Mouse (Mus musculus) adipocyte (in vitro differentiated cells): ENCODE measurements around the gene Eef1akmt2.
A peak's percentile ranks its signal among the peaks of the same experiment; 100 is the strongest.

Experiments
- DNase-seq: peaks from one replicate; pipeline ENCODE4 v3.0.0-alpha.2; 2016; ENCODE audit warnings: low spot score

Eef1akmt2 gene

DNA sequence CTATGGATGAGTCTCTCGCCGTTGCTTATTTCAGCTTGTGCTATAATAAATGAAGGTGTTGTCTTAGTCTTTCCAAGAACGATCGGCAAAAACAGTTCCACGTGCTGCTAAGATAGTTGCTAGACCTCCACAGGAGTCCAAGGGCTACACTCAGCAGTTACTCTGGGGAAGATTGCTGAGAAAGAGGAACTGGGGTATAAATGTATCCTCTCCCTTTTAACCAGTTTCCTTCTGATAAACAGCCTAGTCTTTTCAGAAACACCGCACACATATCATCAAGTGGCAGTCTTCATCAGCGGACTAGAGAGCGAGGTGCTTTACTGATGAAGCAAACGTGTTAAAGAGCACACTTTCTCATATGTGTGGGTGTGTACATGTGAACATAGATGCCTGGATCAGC lies 13.8 kb upstream of the Eef1akmt2 start:
- DNase-seq = no peak

DNA sequence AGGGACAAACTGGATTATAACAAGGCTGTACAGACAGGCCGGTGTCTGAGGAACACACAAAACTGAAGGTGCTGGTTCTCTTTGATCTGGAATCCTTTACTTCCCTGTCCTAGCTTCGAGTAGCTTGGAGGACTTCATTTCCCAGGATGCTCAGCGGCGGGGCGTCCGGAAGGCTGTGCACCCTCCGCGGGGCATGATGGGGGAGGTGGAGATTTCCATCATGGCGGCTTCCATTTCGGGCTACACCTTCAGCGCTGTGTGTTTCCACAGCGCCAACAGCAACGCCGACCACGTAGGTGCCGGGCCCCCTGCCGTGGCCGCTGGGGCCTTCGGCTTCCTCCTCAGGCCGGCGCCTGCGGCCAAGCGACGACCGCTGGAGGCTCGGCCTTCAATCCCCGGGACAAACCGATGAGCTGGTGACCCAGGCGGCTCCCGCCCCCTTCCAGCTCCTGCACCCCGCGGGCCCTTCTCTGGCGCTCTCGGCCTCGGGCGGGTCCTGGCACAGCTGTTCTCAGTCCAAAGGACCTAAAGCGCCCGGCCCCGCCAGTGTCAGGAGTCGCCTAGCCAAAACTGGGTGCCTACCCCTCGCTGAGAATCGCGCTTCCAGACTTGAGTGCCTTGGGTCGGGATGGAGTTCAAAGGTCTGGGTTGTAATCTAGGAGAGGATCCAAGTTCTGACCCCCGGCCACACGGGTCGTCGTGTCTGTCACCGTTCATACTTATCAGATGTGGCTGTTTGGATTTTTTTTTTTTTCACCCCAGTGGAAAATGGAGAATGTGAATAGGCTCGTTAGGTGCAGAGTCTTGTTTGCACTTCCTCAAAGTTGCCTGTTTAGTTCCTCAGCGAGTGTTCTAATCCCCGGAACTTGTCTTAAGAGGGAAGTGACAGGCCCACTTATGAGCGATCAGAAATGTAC lies 6.8 kb upstream of the Eef1akmt2 start, which contains the start of gene Abraxas2:
TSS of gene Abraxas2 (plus strand) at position 184 of the 917 bp plus-strand sequence.
- peak; percentile 78 for DNase-seq

DNA sequence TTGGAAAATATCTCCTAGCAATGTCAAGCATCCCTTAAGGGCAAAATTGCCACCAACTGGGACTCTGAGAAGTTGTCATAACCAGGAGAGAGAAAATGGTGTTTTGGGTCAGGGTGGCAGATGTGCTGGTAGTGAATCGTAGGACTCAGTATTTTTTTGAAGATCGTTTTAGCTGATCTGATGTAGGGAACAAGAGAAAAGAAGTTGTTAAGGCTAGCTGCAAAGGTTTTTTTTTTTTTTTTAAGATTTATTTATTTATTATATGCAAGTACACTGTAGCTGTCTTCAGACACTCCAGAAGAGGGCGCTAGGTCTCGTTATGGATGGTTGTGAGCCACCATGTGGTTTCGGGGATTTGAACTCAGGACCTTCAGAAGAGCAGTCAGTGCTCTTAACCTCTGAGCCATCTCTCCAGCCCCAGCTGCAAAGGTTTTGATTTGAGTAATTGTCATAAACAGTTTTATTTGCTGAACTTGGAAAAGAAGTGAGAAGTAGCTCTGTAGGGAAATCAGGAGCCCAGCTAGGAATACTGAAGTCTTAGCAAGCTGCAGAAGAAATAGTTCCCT lies 5.7 kb upstream of the Eef1akmt2 start:
- peak; percentile 35 for DNase-seq

DNA sequence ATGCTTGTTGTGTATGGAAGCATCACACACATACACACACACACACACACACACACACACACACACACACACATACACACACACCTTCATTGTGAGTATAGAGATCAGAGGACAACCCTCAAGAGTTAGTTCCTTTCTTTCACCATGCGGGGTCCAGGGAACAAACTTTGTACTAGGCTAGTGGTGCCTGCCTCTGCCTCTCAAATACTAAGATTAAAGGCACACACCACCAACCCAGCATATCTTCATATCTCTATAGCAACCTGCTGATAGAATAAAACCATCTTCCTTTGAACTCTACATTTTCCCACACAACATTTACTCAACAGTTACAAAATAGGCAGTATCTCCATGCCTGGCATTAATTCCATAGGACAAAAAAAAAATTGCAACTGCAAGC lies 3.6 kb upstream of the Eef1akmt2 start:
- DNase-seq = no peak

DNA sequence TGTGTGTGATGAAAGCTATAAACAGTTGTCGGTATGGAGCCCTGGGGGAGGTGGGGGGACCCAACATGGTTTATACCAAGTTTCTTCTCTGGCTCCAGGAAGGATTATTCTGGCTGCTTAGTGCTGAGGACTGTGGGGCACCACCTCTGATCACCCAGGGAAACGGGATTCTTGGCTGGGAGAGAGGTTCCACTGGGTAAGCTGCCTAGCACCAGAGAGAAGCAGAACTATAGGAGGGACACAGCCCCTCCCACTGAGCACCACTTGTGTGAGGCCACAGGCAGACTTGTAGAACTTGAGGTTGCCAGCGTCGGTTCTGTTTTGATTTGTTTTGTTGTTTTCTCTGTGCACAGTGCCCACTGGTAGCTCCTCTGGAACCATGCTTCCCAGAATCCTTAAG lies 1.5 kb upstream of the Eef1akmt2 start:
- DNase-seq = no peak

DNA sequence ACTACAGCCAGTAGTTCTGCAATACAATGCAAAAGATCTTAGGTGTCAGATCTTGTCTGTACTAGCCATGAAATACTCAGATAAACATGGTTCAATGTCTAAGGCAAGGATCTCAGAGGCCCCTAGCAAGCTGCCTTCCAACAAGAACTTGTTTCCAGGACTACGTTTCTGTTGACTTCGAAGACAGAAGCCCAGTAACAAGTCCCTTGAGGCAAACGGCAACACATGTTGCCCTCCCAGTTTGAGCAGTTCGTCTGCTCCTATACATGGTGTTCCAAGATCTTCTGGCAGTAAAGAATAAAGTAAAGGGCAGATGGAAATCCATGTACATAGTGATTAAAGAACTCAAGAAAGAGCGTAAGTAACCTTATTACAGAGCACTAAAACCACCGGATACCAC lies 888 bp upstream of the Eef1akmt2 start:
- no peak for DNase-seq

DNA sequence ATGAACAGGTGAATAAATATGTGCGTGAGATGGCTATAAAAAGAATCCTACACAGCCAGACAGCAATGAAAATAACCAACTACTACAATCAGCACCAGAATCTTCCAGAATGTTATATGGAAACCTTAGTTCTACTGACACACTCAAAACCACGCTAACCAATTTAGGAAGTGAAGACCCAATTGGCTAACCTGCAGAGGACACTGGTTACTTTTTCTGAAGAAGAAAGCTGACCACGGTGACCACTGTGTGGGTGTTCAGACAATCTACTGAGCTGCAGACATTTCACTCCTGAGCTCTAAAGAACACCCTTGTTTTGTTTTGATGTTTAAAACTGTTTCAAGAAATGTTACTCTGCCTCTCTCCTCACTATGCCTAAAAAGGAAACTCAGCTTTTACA lies 9.3 kb downstream of the Eef1akmt2 start:
- DNase-seq = no peak

DNA sequence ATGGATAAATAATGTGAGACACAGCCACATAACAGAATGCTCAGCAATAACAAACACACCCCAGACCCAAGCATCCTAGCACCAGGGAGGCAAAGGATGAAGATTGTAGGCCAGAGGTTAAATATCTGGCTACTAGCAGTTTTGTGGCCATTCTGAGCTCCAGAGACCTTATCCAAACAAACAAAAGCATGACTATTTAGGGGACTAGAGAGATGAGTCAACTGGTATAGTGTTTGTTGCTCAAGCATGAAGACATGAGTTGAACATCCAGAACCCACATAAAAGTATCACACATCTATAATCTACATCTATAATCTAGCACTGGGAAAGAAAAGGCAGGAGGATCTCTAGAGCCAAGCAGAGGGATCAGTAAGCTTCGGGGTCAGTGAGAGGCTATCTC lies 10.0 kb downstream of the Eef1akmt2 start:
- no peak for DNase-seq

DNA sequence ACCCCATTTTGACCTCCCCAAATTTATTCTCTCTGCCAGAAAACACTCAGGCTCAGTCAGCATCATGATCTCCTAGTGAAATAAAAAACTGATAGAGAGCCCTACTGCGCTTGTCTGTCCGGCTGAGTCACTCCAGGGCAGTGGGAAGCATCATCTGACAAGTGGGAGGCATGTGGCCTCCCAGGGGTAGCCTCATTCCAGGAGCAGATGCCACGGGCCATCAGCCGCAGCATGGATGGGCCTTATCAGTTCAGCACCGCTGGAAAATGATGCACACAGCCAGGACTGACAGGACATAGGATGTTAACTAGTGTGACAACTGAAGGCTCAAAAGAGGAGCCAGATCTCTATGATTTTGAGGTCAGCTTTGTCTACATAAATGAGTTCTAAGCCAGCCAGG lies 11.2 kb downstream of the Eef1akmt2 start:
- no peak for DNase-seq

DNA sequence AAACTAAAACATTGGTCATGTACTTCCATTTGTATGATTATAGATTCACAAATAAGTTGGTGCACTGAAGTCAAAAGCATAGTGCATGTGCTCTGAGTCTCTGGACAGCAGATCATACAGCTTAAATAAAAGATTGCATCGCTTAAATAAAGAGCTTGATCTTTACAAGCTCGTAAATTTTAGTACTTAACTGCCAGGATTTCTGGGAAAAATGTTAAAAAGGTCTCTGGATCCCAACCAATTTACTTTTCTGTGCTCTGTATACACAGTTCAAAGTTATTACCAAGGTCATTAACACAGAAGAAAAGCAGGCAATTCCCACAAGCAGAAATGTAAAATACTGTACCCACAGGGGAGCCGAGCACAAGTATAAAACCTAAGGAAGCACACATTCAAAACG lies 21.5 kb downstream of the Eef1akmt2 start:
- no peak for DNase-seq

DNA sequence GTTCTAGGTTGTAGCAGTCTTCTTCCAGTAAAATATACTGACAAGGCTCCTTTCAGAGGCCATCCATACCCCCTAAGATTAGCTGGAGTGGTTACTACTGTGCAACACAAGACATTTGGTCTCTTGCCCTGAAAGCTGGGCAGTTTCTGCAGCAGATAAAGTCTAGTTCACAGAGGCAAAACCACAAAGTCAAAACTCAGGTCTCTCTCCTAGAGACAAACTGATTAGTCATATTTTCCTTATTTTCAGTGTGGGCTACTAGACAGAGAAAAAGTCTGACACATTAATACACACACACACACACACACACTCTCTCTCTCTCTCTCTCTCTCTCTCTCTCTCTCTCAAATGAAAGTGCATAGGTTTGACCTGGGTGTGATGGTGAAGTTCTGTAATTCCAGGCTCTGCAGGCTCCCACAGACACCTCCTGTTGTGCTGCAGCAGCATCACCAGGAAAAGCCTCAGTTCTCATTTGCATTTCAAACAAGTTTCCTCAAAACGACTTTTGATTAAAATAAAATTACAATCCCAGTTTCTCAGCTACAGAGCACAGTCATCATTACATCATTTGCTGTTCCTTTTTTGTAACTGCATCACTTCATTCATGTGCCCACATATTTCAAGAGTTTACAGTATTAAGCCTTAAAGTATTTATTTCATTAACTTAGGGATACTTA lies 28.0 kb downstream of the Eef1akmt2 start:
- no peak for DNase-seq

DNA sequence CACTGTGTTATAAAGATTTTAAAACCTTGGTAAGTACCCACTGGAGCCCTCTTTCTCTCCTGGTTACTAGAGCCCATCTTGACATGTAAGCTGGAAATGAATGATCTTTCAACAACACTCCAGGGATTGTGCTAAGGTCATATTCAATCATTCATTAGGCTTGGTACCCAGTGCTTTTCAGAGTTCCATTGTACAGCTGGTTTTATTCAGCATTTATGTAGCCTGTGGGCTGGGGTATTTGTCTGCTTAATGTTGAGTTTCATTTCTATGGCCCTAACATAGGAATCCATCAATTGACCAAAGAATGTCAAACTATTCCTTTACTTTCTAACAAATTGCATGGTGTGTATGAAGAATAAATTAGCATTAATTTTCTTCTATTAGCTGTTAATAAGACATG lies 28.6 kb downstream of the Eef1akmt2 start:
- DNase-seq = no peak

DNA sequence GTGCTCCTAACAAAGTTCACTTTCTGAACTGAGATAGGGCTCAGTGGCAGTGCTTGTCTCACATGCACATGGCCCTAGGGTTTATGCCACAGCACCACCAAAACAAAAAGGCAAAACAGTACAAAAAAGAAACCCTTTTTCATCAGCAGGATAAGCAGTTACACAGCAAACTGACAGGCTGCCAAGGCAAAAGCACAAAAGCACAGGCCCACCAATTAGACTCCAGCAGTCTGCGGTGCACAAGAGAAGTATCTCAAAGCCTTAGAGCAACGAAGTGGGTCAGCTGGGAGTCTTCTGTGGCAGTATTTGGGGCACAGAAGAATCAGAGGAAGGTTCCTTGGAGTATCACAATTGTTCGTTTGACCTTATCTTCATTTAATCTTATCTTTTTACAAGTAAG lies 31.8 kb downstream of the Eef1akmt2 start:
- DNase-seq = no peak

DNA sequence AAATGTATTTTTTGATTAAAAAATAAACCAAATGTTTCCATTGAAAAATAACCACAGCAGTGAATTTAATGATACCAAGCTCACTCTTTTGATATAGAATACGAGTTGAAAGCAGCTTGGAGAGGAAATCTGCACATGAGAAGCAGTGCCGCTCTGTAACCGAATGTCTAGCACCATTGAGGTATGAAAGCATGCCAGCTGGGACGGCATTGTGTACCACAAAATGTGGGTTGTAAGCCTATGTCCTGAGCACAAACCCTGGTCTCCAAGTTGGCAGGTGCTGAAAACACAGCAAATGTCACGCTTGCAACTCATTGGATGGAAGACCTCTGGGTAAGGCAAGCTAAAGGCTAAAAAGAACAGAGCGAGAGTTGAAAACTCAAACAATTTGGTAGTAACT lies 35.4 kb downstream of the Eef1akmt2 start:
- DNase-seq = no peak

DNA sequence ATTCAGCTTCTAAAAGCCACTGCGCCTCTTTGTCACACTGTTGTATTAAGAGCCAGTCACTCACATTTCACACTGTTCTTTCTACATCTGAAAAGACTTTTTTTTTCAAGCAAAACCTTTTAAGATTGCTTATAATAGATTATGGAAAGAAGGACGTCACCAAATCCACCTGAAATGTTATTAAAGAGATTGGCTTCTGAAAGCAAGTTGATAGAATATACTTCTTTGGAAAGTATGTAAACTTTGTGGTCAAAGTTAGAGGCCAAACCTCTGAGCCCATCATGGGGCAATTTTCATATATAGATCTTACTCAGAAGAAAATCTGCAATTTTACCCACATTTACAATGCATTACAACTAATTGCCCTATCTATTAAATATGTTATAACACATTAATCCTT lies 35.9 kb downstream of the Eef1akmt2 start:
- DNase-seq = no peak

DNA sequence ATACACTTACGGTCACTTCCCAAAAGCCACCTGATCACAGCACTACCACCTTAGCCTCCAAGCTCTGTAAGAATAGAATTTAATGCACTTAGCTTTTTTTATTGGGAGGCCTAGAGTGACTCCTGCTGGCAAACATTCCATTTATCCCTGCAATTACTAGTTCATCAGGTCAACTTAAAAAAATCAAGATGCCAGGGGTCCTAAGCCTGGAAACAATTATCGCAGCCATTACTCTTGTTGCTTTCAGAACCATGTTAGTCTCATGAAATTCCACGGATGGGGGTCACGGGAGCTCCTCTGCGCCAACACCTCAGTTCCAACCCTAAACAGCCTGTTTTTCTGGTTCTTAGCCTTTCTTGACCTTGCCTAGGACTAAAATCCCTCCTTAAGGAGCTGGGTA lies 37.4 kb downstream of the Eef1akmt2 start:
- DNase-seq = peak; percentile 27

DNA sequence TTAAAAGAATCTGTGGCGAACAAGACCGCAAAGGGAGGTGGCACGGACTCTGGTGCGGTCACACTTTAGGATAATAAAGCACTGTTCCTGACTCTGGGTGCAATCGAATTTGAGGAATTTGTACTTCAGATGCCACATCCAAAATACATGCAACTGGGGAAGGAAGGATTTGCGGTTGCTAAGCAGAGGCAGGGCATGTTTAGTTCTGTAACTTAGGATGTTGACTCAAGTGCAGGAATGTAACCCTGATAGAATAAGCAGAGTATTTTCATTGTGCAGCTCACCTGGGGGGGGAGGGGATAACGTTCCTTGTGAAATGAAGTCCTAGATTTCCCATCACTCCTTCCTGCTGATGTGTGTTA lies 38.4 kb downstream of the Eef1akmt2 start:
- no peak for DNase-seq

DNA sequence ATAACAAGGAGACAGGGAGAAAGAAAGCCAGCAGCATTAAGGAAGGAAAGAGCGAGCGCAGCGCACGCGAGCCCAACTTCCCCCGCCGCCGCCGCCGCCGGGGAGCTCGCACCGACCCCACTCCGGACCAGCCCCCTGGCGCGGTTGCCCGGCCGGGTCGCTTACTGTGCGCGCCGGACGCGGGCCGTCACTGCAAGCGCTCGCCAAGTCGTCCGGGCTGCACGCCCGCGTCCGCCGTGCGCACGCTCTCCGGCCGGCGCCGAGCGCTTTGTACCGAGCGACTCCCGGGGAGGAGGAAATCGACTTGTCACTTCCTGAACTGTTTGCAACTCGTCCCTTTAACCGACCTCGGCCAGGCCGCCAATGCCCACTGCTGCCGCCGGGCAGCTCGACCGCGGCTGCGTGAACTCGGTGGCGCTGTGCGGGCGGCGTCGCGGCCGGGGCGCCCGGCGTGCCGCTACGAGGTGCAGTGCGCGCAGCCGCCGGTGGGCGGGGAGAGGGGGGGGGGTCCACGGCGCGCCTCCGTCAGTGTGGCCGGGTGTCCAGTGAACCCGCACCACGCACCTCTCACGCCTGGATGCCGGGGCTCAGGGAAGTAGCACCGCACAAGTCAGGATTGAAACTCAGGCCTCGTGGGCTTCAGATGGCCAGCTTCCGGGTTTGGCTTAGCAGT lies 38.9 kb downstream of the Eef1akmt2 start, which contains the start of gene Fam53b:
TSS of gene Fam53b (minus strand) at position 471 of the 673 bp plus-strand sequence.
- peak; percentile 58 for DNase-seq

DNA sequence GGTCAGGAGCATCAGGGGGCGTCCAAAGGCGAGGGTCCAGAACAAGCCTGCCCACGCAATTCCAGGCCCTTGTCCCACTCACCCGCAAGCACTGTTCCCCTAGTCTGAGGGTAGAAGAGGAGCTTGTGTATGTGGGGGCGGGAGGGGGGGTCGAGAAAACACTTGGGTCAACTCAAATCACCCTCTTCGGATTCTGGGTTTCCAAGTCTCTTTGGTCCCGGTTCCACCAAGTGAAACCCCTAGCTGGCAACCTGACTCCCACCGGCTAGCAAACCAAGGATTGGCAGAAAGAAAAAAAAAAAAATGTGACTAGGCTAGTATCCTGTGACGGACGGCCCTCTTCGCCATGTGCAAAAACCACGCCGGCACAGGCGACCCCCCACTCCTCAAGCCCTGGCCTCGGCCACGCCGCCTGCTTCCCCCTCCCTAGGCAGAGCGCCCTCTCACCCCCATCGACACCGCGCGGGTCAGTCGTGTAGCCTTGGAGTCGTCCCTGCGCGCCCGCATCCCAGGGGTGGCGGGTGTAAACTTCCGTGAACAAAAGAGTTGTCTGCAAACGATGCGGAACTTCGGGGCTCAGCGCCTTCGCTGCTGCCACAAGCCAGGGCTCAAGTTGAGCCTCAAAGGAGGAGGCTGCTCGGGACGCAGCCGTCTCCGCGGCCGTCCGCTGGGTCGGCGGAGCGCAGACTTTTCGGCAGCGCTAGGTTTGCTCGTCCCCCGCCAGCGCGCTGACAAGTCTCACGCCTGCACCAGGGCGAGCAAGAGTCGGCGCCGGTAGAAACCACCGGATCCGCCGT lies 39.7 kb downstream of the Eef1akmt2 start:
- DNase-seq = peak; percentile 51

DNA sequence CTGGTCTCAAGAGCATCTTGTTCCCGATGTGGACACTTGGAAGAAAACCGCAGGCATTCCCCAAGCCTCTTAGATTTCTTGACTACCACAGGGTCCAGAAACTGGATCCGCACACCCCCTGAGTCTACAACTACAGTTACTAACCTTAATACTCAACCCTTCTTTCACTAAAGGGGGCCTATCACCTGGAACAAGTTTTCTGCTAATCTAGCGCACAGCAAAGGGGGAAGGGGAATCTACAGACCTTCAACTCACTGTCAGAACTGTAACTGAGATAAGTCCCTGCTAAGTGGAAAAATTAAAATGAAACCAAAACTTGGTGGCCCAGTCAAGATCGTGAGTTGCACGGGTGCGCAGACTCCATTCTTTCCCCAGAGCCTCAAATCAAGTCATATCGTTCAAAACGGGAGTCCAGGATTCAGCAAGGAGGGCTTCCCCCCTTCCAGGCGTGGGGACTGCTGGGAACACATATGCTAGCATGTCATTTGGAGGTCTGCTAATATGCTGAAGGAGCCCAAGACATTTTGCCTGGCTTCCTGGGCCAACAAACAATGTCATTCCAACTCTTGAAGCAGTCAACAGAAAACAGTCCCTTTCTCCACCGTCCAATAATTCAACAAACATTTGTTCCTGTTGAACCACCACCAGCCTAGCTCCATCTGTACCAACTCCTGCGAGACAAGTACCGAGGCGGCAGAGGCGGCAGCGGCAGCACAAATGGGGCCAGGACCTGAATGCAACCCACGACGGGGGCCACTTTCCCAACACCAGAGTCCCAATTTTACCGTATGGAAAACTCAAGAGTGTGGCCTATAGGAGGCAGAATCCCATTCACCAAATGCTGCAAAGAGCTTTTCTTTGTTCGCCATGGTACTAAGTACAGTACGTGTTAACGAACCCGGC lies 40.5 kb downstream of the Eef1akmt2 start:
- peak; percentile 46 for DNase-seq

DNA sequence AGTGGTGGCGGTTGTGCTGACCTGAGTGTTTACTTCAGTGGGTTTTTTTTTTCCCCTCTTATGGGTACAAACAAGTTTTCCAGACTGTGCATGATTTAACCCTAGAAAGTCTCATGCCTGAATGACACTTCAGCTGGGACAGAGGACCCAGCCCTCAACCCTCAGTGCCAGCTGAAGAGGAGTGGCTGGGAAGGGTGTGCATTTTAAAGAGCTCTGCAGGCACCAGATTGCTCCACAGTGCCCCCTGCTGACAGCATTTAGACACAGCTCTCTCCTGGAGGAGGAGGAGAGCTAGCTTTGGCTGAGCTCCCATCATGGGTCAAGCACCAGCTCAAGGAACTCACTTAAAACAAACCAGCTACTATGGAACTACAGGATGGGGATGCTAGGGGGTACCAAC lies 41.6 kb downstream of the Eef1akmt2 start:
- DNase-seq = peak; percentile 95
